Mouse (Mus musculus) neural tube, embryonic 12.5 days (tissue): Measurements from ENCODE around the gene Krt9. TPM values are rescaled to one million over a fixed set of nuclear protein-coding genes. Genes with fewer than 3 reads are reported as not detected.

Source experiments
- ATAC-seq: fragments of 200-750 bp; cut with Nextera tagmentation; 2 replicates; pipeline ENCODE4 v1.8.0; 2017; ENCODE audit warnings: low read depth, mild to moderate bottlenecking, moderate TSS enrichment, moderate library complexity; ENCODE audit not compliant: low FRiP score
- H3K27ac ChIP-seq: fragments of 300-500 bp; sonication (generic); 2 replicates; pipeline ENCODE4 v1.5.1; 2016
- H3K27me3 ChIP-seq: fragments of 300-500 bp; sonication (generic); replicated peaks from 2 replicates; pipeline ENCODE4 v1.6.1; 2016; ENCODE audit warnings: mild to moderate bottlenecking
- H3K36me3 ChIP-seq: fragments of 300-500 bp; sonication (generic); 2 replicates; pipeline ENCODE4 v1.6.1; 2016; ENCODE audit warnings: mild to moderate bottlenecking
- H3K4me1 ChIP-seq: fragments of 300-500 bp; sonication (generic); 2 replicates; pipeline ENCODE4 v1.6.1; 2016
- H3K4me2 ChIP-seq: fragments of 300-500 bp; sonication (generic); replicated peaks from 2 replicates; pipeline ENCODE4 v1.6.1; 2016; ENCODE audit warnings: mild to moderate bottlenecking
- H3K4me3 ChIP-seq: fragments of 300-500 bp; sonication (generic); 2 replicates; pipeline ENCODE4 v1.5.1; 2016
- H3K9ac ChIP-seq: fragments of 300-500 bp; sonication (generic); 2 replicates; pipeline ENCODE4 v1.6.1; 2016; ENCODE audit warnings: mild to moderate bottlenecking
- H3K9me3 ChIP-seq: fragments of 300-500 bp; sonication (generic); 2 replicates; pipeline ENCODE4 v1.6.1; 2016; ENCODE audit warnings: mild to moderate bottlenecking
- WGBS: fragments of 180-500 bp; shearing (Covaris S2); methylation state at CpG from one replicate; pipeline ENCODE4 v1.1.7; 2016; 5-methylcytosine and 5-hydroxymethylcytosine counted together
- polyA plus RNA-seq: library from polyadenylated mRNA; unstranded; fragments of >200 nt; fragmentation: Nextera tagmentation; extraction: Ambion mirVana; gene quantifications from 2 replicates; pipeline ENCODE4 v1.2.1, GENCODE M21; 2016

The Krt9 gene
- polyA plus RNA-seq, 1 experiment from 2014 or later: 0.11 TPM

- no peaks in the 10 kb centered on the region for H3K9me3 ChIP-seq
- H3K27me3 ChIP-seq: peaks cover 33% of the 10 kb centered on the region
- H3K36me3 ChIP-seq: no peaks in the 10 kb centered on the region
- no peak overlapping the region for H3K4me3 ChIP-seq
- WGBS: 4% methylated on average over 13 of the region's 13 CpGs
- H3K4me1 ChIP-seq: peaks cover 9% of the 10 kb centered on the region
- H3K4me2 ChIP-seq: peak overlapping the region; percentile 48
- H3K9ac ChIP-seq: no peak overlapping the region
- no peak for ATAC-seq
- no peak overlapping the region for H3K27ac ChIP-seq
These were observed 47.0 kb downstream of the Krt9 start for GRCm38 (mm10) chr11:100145858-100146560.

- H3K36me3 ChIP-seq: no peaks in the 10 kb centered on the region
- ATAC-seq: no peak
- H3K4me2 ChIP-seq: peak overlapping the region; percentile 48
- H3K27me3 ChIP-seq: peaks cover 33% of the 10 kb centered on the region
- H3K9ac ChIP-seq: no peak overlapping the region
- WGBS: under 1% methylated on average over 20 of the region's 20 CpGs
- H3K9me3 ChIP-seq: no peaks in the 10 kb centered on the region
- 0 out of 2 replicates have a peak overlapping the region, but pooled peaks have one; percentile 13 for H3K4me3 ChIP-seq
- H3K27ac ChIP-seq: no peak overlapping the region
- peaks cover 9% of the 10 kb centered on the region for H3K4me1 ChIP-seq
These were observed 47.9 kb downstream of the Krt9 start for GRCm38 (mm10) chr11:100145104-100145503.

GRCm38 (mm10) chr11:100140966-100141365, 52.1 kb downstream of the Krt9 start:
- Histone ChIP-seq H3K27me3 (peaks cover 27% of the 10 kb centered on the region), H3K9me3 (no peaks in the 10 kb centered on the region), H3K36me3 (no peaks in the 10 kb centered on the region), H3K4me1 (peaks cover 21% of the 10 kb centered on the region), H3K4me3 (no peak overlapping the region), H3K27ac (no peak overlapping the region), H3K4me2 (no peak overlapping the region), H3K9ac (no peak overlapping the region)
- no peak for ATAC-seq
- WGBS: 87% methylated on average over 21 of the region's 21 CpGs

- 78% methylated on average over 2 of the region's 2 CpGs for WGBS
- Histone ChIP-seq H3K4me1 (peaks cover 11% of the 10 kb centered on the region; the same call in 1 of the 2 replicates), H3K27me3 (peaks cover 11% of the 10 kb centered on the region), H3K9me3 (no peaks in the 10 kb centered on the region), H3K4me2 (no peak overlapping the region), H3K36me3 (no peaks in the 10 kb centered on the region), H3K9ac (no peak overlapping the region), H3K27ac (no peak overlapping the region), H3K4me3 (no peak overlapping the region)
- no peak for ATAC-seq
These were observed 53.7 kb downstream of the Krt9 start for GRCm38 (mm10) chr11:100139391-100139790.

- H3K36me3 ChIP-seq: no peaks in the 10 kb centered on the region
- no peaks in the 10 kb centered on the region for H3K9me3 ChIP-seq
- peaks cover 11% of the 10 kb centered on the region; the same call in 1 of the 2 replicates for H3K4me1 ChIP-seq
- H3K27ac ChIP-seq: no peak overlapping the region
- no peak overlapping the region for H3K4me2 ChIP-seq
- ATAC-seq: no peak
- peaks cover 5% of the 10 kb centered on the region; the same call in 1 of the 2 replicates for H3K27me3 ChIP-seq
- WGBS: 44% methylated on average over 7 of the region's 7 CpGs
- H3K9ac ChIP-seq: no peak overlapping the region
- H3K4me3 ChIP-seq: no peak overlapping the region
These were observed 54.2 kb downstream of the Krt9 start for GRCm38 (mm10) chr11:100138809-100139208.

- 0 out of 2 replicates have a peak, but pooled peaks cover 4% of the 10 kb centered on the region for H3K27me3 ChIP-seq
- H3K9ac ChIP-seq: no peak overlapping the region
- H3K4me1 ChIP-seq: peaks cover 11% of the 10 kb centered on the region; the same call in 1 of the 2 replicates
- 29% methylated on average over 5 of the region's 5 CpGs for WGBS
- no peak overlapping the region for H3K27ac ChIP-seq
- no peak overlapping the region for H3K4me3 ChIP-seq
- no peaks in the 10 kb centered on the region for H3K9me3 ChIP-seq
- 0 out of 2 replicates have a peak overlapping the region, but pooled peaks have one; percentile 2 for H3K4me2 ChIP-seq
- H3K36me3 ChIP-seq: no peaks in the 10 kb centered on the region
- ATAC-seq: no peak; the same call in 1 of the 2 replicates
These were observed 55.4 kb downstream of the Krt9 start for GRCm38 (mm10) chr11:100137693-100138092.

Other genes with a start within 250 kb of the Krt9 start
- gene Krtap9-5, start 244.8 kb downstream of the Krt9 start, polyA plus RNA-seq: not detected in 2 replicates
- not detected in 2 replicates for gene Krtap29-1, start 214.2 kb downstream of the Krt9 start, polyA plus RNA-seq
- 0.14 TPM in 1 of 2 replicates, not detected in the other for gene Krtap16-1, start 206.6 kb downstream of the Krt9 start, polyA plus RNA-seq
- 0.37 TPM in 1 of 2 replicates, not detected in the other for gene Krtap17-1, start 199.3 kb downstream of the Krt9 start, polyA plus RNA-seq
- gene Krt33a, start 177.0 kb downstream of the Krt9 start, polyA plus RNA-seq: not detected in 2 replicates
- not detected in 2 replicates for gene Krt33b, start 163.4 kb downstream of the Krt9 start, polyA plus RNA-seq
- gene Krt34, start 151.7 kb downstream of the Krt9 start, polyA plus RNA-seq: not detected in 2 replicates
- not detected in 2 replicates for gene Krt31, start 142.7 kb downstream of the Krt9 start, polyA plus RNA-seq
- not detected in 2 replicates for gene Krt32, start 105.0 kb downstream of the Krt9 start, polyA plus RNA-seq
- not detected in 2 replicates for gene Krt35, start 97.0 kb downstream of the Krt9 start, polyA plus RNA-seq
- not detected in 2 replicates for gene Krt36, start 87.6 kb downstream of the Krt9 start, polyA plus RNA-seq
- gene Krt13, start 71.7 kb downstream of the Krt9 start, polyA plus RNA-seq: 0.23 and 0.52 TPM in 2 replicates
- 8.0 and 8.5 TPM in 2 replicates for gene Krt15, start 57.3 kb downstream of the Krt9 start, polyA plus RNA-seq
- gene Krt19, start 44.6 kb downstream of the Krt9 start, polyA plus RNA-seq: 3.4 and 3.7 TPM in 2 replicates
- gene Krt14, start 14.3 kb upstream of the Krt9 start, polyA plus RNA-seq: 10.5 and 11.6 TPM in 2 replicates
- gene Krt16, start 55.7 kb upstream of the Krt9 start, polyA plus RNA-seq: not detected in 2 replicates
- gene Krt17, start 67.8 kb upstream of the Krt9 start, polyA plus RNA-seq: 2.7 TPM in 2 replicates
- not detected in 2 replicates for gene Krt42, start 76.6 kb upstream of the Krt9 start, polyA plus RNA-seq
- 1,410 and 1,478 TPM in 2 replicates for gene Eif1, start 126.6 kb upstream of the Krt9 start, polyA plus RNA-seq
- gene Gast, start 141.2 kb upstream of the Krt9 start, polyA plus RNA-seq: not detected in 2 replicates
- gene Hap1, start 162.9 kb upstream of the Krt9 start, polyA plus RNA-seq: 39.9 and 42.0 TPM in 2 replicates
- 71.5 and 81.0 TPM in 2 replicates for gene Jup, start 204.5 kb upstream of the Krt9 start, polyA plus RNA-seq
- gene P3h4, start 221.6 kb upstream of the Krt9 start, polyA plus RNA-seq: 25.6 and 26.7 TPM in 2 replicates
- 41.8 and 46.9 TPM in 2 replicates for gene Fkbp10, start 222.5 kb upstream of the Krt9 start, polyA plus RNA-seq
- 101 and 105 TPM in 2 replicates for gene Nt5c3b, start 248.6 kb upstream of the Krt9 start, polyA plus RNA-seq
- gene Klhl10, start 248.7 kb upstream of the Krt9 start, polyA plus RNA-seq: 0.76 and 1.1 TPM in 2 replicates